Mouse (Mus musculus) G1E-ER4 (cell line): ENCODE results near the gene Myf6. TPM values are rescaled to one million over a fixed set of nuclear protein-coding genes. Genes with fewer than 3 reads are reported as not detected.

Experiments
- GATA1 ChIP-seq: IDR thresholded peaks from one replicate; pipeline ENCODE4 v1.8.0; 2012; ENCODE audit warnings: low read length, inconsistent platforms
- polyA plus RNA-seq: library from polyadenylated mRNA; stranded (reverse); fragments of >175 nt; gene quantifications from 2 replicates; pipeline ENCODE4 v1.2.3, GENCODE M21; 2012

The Myf6 gene
- not detected in 2 replicates for polyA plus RNA-seq

- TF ChIP-seq GATA1, result no peak
These were observed at the start of gene Myf6 for GRCm38 (mm10) chr10:107494568-107494967. Gene Myf6 (minus strand): TSS chr10:107494737.

- no peak for TF ChIP-seq GATA1
These were observed 48.5 kb upstream of the Myf6 start for GRCm38 (mm10) chr10:107543026-107543425.

DNA sequence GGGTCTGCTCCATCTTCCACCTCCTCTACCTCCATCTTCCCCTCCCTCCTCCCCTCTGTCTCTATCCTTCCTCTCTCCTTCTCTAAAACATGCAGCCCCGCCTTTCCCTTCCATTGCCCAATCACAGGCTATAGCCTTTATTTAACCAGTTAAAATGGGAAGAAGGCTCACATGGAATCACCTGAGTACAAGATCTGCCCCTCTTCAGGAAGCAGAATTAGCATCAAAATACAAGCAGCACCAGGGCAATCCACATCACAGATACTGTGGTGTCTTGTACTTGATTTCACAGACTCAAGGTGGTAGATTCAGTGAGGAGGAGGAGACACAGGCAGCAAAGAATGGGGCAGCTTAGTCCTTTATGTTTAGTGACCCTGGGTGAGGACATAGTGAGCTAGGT is 34.2 kb upstream of the Myf6 start:
- TF ChIP-seq GATA1, result no peak

- TF ChIP-seq GATA1, result no peak
These were observed 24.7 kb upstream of the Myf6 start for GRCm38 (mm10) chr10:107519216-107519615.

- TF ChIP-seq GATA1, result no peak
These were observed 22.1 kb upstream of the Myf6 start for GRCm38 (mm10) chr10:107516641-107517040.

- no peak for TF ChIP-seq GATA1
These were observed 20.2 kb upstream of the Myf6 start for GRCm38 (mm10) chr10:107514735-107515134.

DNA sequence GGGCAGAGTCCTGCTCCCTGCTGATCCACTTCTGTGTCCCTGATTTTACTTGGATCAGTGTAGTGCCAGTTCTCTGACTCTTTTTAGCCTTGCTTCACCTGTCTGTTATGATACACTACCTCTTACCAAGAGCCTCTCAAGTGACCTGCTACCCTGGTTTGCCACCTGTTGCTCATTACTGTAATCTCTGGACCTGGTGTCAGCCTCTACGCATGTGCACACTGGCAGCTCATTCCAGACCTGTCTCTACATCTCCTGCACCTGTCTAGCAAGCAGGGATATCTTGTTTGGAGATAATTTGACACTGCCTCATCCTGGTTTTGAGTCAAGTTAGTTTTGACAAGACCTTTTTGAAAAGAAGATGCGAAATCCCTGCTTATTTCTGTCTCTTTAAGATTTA is 11.9 kb upstream of the Myf6 start:
- no peak for TF ChIP-seq GATA1

- no peak for TF ChIP-seq GATA1
These were observed 8.9 kb upstream of the Myf6 start for GRCm38 (mm10) chr10:107503430-107503829.

DNA sequence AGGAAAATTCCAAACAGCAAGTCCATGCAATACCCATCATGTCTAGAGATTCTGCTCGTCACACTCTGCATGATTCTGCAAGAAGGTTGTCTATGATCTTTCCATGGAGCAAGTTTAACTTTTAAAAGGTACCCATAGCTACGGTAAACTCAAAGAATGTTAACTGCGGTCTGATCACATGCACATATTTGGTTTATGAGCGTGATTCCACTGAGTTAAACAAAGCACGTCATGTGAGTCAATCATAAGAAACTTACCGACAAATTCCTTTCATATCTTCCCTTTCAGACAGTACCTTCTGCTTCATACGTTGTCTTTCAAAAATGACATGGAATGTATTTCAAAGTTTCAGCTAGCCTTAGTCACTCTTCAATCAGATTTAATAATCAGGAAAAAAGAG is 7.7 kb upstream of the Myf6 start:
- no peak for TF ChIP-seq GATA1

DNA sequence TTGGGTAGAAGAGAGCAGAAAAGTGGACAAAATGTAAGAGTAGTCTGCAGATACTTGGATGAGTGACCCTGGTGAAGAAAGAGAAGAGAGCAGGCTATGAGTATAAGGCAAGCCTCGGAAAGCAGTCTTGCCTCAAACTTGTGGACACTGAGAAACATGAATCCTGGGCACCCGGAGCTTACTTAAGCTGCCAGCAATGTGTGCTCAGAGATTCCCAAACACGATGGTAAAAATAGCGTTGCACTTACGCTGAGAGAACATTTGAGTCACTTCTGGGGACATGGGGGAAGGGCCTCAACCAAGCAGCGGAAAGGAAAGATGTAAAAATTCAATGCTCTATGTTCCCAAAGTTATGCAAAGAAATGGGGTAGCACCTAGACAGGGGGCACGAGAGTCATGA is 5.1 kb upstream of the Myf6 start:
- no peak for TF ChIP-seq GATA1

DNA sequence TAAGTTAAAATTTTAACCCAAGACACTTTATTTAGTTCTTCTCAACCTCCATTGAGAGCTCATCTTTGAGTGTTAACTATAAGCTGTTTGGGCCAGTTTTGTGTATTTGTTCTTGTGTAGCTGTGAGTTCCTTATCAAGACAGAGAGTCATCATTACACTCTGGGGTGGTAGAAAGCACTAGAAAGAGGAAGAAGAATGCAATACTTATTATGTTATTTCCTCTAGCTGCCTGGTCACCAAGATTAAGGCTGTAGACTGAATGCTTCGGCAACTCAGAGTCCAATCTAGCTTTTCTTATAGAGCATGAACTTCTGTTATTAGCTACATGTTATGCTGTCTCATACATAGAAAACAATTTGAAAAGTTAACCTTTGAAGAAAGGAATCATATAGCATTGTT is 1.9 kb upstream of the Myf6 start:
- no peak for TF ChIP-seq GATA1

DNA sequence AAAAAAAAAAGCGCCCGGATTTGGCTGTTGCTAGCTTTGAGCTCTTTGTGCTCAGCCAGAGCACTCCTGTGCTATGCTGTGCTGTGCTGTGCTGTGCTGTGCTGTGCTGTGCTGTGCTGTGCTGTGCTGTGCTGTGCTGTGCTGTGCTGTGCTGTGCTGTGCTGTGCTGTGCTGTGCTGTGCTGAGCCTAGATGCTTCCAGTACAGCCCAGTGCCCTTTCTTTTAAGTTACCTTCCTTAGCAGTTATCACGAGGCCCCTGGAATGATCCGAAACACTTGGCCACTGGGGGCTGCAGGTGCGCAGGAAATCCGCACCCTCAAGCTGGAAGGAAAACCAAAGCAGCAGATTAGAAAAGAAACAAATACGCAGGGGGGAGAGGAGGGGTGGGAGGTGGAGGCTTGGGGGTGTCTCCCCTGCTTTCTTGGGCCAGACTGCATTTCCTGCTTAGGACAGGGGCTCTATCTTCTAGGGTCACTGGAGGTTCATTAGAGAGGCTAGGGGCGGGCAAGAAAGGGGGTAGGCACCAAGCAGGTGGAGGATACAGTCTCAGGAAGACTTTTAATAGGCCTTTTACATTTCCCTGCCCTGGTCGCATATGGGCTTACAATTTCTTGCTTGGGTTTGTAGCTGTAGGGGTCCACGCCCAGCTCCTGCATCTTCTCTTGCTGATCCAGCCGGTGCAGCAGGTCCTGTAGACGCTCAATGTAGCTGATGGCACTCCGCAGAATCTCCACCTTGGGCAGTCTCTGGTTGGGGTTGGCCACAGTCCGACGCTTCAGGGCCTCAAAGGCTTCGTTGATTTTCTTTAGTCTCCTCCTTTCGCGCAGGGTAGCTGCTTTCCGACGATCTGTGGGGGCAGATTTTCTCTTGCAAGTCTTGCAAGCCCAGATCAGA is 710 bp downstream of the Myf6 start:
- TF ChIP-seq GATA1, result no peak

DNA sequence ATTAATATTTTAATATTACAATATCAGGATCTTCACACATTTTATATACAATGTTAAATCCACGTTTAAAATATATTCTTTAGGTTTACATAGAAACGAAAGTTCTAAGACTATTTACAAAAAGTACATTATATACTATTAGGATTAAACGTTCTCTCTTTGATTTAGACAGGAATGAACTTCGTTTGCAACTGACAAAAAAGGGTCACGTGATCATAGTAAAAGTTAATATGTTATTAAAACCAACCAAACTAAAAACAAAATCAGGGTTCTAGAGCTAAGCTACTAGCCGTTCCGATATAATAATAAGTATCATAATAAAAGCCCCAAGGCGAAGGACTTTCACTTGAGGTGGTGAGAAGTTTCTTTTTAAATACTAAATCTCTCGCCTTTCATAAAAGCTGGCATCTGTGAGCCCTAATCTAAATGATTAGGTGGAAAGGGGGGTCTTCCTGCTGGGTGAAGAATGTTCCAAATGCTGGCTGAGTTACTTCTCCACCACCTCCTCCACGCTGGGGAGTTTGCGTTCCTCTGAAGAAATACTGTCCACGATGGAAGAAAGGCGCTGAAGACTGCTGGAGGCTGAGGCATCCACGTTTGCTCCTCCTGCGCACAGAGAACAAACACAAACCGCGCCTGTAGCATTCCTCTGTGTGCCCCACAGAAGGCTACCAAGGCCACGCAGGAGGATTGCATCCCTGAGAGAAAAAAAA is 1.5 kb downstream of the Myf6 start:
- TF ChIP-seq GATA1, result no peak

DNA sequence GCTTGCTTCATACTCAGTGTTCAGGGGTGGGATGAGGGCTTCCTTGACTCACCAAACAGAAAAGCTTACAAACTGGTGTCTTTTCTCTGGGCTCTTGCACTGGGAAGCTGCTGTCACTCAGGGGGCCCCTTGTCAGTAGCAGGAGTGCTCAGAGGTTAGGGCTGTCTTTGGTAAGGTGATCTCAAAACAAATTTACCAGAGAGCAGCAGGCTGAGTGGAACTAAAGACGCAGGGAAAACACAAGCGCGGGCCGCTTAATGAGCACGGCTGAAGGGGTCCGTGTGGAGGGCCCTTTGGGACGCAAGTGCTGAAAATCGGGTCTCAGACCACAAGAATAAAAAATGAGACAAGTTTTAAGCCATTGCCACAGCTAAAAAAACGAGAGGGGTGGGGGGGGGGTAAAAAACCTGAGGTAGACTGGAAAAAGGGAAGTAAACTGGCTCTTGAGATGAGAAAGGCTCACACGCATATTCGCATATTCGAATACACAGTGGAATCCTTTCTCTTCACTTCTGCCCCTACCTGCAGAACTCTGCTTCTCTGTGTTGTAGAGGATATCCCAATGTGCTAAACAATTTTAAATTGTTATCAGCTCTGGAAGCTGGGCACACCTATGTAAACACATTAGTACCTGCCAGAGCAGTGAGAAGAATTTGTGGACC is 5.8 kb downstream of the Myf6 start:
- TF ChIP-seq GATA1, result no peak

- TF ChIP-seq GATA1, result no peak
These were observed 7.8 kb downstream of the Myf6 start for GRCm38 (mm10) chr10:107486770-107487169.

- TF ChIP-seq GATA1, result no peak
These were observed 8.7 kb downstream of the Myf6 start, which contains the start of gene Myf5 for GRCm38 (mm10) chr10:107485870-107486269. Gene Myf5 (minus strand): TSS chr10:107486134.
